Mouse (Mus musculus): ENCODE measurements around the gene Slc27a5.

- TF ChIP-seq ZC3H11A (IDR thresholded peaks at IDR 0.05; ENCODE audit: borderline replicate concordance, low read depth, low read length), result no peak
- no peak for TF ChIP-seq MAFK (IDR thresholded peaks at IDR 0.05; ENCODE audit: insufficient read depth, low read depth, low read length)
These were observed 17.2 kb upstream of the Slc27a5 start for GRCm38 (mm10) chr7:13015217-13015616.
